Mouse (Mus musculus) thymus, adult 2 months (tissue): ENCODE results near the gene Ogg1.

ENCODE experiments used
- CTCF ChIP-seq: fragments of 200-500 bp; IDR thresholded peaks from 2 replicates; pipeline ENCODE4 v1.5.1; 2012; ENCODE audit warnings: mild to moderate bottlenecking, control low read depth, low read length, moderate library complexity, borderline replicate concordance; ENCODE audit not compliant: control insufficient read depth, poor library complexity, insufficient read depth; ENCODE audit errors: extremely low read depth
- POLR2A ChIP-seq: fragments of 200-500 bp; IDR thresholded peaks from 2 replicates; pipeline ENCODE4 v1.6.1; 2012; ENCODE audit warnings: mild to moderate bottlenecking, low read length, control low read depth, moderate library complexity; ENCODE audit not compliant: control insufficient read depth, poor library complexity, insufficient read depth; ENCODE audit errors: extremely low read depth

DNA sequence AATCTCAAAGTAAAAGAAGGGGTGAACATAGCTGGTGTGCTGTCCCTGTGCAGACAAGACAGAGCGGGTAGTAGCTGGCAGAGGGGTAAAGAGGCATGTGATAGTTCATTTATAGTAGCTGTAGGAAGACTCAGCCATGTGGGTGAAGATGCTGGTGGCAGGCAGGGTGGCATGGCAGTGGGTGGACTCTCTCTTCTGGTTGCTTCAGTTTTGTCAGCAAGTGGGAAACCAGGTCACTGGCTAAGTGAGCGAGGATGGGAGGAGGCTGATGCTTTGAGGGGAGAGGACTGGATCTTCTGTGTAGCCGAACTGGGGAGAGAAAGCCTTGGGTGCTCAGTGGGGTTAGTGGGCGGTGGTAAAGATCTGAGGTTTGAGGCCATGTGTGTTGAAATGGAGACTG is 39.5 kb upstream of the Ogg1 start:
- TF ChIP-seq CTCF (no peak), POLR2A (no peak)
